ENCODE assay signal across 8 mouse cellular contexts in the genomic region with DNA sequence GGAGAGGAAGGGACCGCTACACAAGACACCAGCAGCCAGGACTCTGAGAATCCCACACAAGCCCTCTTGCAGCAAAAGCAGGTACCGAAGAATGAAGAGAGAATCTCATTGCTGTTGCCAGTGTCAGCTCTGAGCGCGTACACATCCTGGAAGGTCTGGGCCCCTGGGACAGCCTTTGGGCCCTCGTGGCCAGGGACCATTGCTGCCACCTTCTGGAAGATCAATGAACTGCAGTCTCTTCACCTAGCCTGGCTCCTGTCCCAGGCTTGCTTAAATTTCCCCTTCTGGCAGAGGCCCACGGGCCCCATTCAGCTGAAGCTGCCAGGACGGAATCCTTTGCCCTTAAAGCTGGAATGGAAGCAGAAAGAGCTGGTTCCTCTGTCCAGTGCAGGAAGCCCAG. TPM values are rescaled to one million over a fixed set of nuclear protein-coding genes. Genes with fewer than 3 reads are reported as not detected.
DNase-seq lines count a peak whose midpoint lies in the region; ATAC-seq and TF ChIP-seq lines count a peak whose summit lies in the region.

No protein-coding gene starts in this region.

- peak; percentile 71; the same call in 1 of the 2 replicates for ATAC-seq in kidney, embryonic 15.5 days (replicated peaks; ENCODE audit: low FRiP score)
- ATAC-seq in inflammation-experienced regulatory T-cells, adult 6 months = no peak

- intact Hi-C loops in heart, adult 2 months (cut with DNase I) = loop anchor here (1.0 kb wide), 1 partner anchor 41 kb away; no protein-coding TSS in a partner anchor

- no peaks in the 10 kb centered on the region for H3K79me2 ChIP-seq in CH12.LX (replicated peaks; ENCODE audit: control insufficient read depth, extremely low read depth, insufficient read depth, poor library complexity, severe bottlenecking)
- H3K79me2 ChIP-seq in heart, adult 2 months (replicated peaks; ENCODE audit: control insufficient read depth, insufficient read depth, low read length) = 0 out of 2 replicates have a peak, but pooled peaks cover 1% of the 10 kb centered on the region

- peak; percentile 84 for DNase-seq in CH12.LX (ENCODE audit: extremely low read depth)
- DNase-seq in T-cell, adult 2 months (ENCODE audit: low spot score) = peak; percentile 65
- DNase-seq in embryo, embryonic 10.5 days (ENCODE audit: low spot score) = peak; percentile 89
- DNase-seq in heart, adult 2 months = peak; percentile 79 to 81
- DNase-seq in lung, adult 18-20 months = peak; percentile 71 to 80
- DNase-seq in retina, postnatal 1 day = peak; percentile 77

- no peak for TF ChIP-seq POLR2A in CH12.LX (IDR thresholded peaks at IDR 0.05; ENCODE audit: low read depth, low read length)
- TF ChIP-seq POLR2A in heart, adult 2 months (IDR thresholded peaks at IDR 0.05; ENCODE audit: insufficient read depth, low read depth, low read length) = no peak

- no peak overlapping the region for H3K4me3 ChIP-seq in CH12.LX (replicated peaks in 1 of 3; ENCODE audit: low read depth in 2 of 3, low read length in 2 of 3, poor library complexity in 1 of 3)
- no peak overlapping the region for H3K4me3 ChIP-seq in heart, adult 2 months
- H3K4me3 ChIP-seq in kidney, embryonic 15.5 days (replicated peaks) = no peak overlapping the region

- no peaks in the 10 kb centered on the region for H3K9me3 ChIP-seq in CH12.LX (replicated peaks; ENCODE audit: low read length)
- H3K9me3 ChIP-seq in kidney, embryonic 15.5 days (replicated peaks) = no peaks in the 10 kb centered on the region

- no peaks in the 10 kb centered on the region for H3K36me3 ChIP-seq in CH12.LX (replicated peaks in 1 of 2; ENCODE audit: control insufficient read depth in 1 of 2, insufficient read depth in 1 of 2, low read length in 1 of 2)
- no peaks in the 10 kb centered on the region for H3K36me3 ChIP-seq in heart, adult 2 months (ENCODE audit: control insufficient read depth, insufficient read depth, low read length)
- peaks cover 67% of the 10 kb centered on the region for H3K36me3 ChIP-seq in kidney, embryonic 15.5 days

- no peak overlapping the region for H3K9ac ChIP-seq in CH12.LX (ENCODE audit: insufficient read depth, low read depth)
- no peak overlapping the region for H3K9ac ChIP-seq in heart, adult 2 months (ENCODE audit: low read depth, low read length)
- H3K9ac ChIP-seq in kidney, embryonic 15.5 days = no peak overlapping the region

- peak; percentile 77 to 93; a peak in 3 of 4 replicates for TF ChIP-seq CTCF in CH12.LX (conservative IDR thresholded peaks at IDR 0.05 in 1 of 2, IDR thresholded peaks at IDR 0.05 in 1 of 2; ENCODE audit: low read depth in 2 of 2, low read length in 2 of 2)
- TF ChIP-seq CTCF in heart, adult 2 months (IDR thresholded peaks at IDR 0.05) = peak; percentile 99

- in situ Hi-C loops in CH12.LX (cut with MboI; ENCODE audit: low pct_ligation_motif_present, low pct_unique_long_range_greater_than_20kb, low sequenced_read_pairs) = loop anchor here (5.0 kb wide), 1 partner anchor 41 kb away; a partner anchor contains a TSS

- TF ChIP-seq EP300 in CH12.LX (IDR thresholded peaks at IDR 0.05; ENCODE audit: low read length) = no peak
- TF ChIP-seq EP300 in heart, adult 2 months (IDR thresholded peaks at IDR 0.05; ENCODE audit: insufficient read depth, low read depth, low read length) = peak; percentile 85

- H3K27me3 ChIP-seq in CH12.LX (replicated peaks) = peaks cover 17% of the 10 kb centered on the region
- H3K27me3 ChIP-seq in heart, adult 2 months (ENCODE audit: control insufficient read depth, insufficient read depth, low read length) = no peaks in the 10 kb centered on the region
- H3K27me3 ChIP-seq in kidney, embryonic 15.5 days = no peaks in the 10 kb centered on the region

- dilution Hi-C loops in CH12.LX (cut with MboI; ENCODE audit: extremely low pct_ligation_motif_present, extremely low pct_unique_long_range_greater_than_20kb, low sequenced_read_pairs) = no loop called here

- no peak overlapping the region for H3K27ac ChIP-seq in CH12.LX (ENCODE audit: insufficient read depth, low read depth)
- H3K27ac ChIP-seq in heart, adult 2 months = no peak overlapping the region
- H3K27ac ChIP-seq in kidney, embryonic 15.5 days = 0 out of 2 replicates have a peak overlapping the region, but pooled peaks have one; percentile 37

- H3K4me2 ChIP-seq in CH12.LX (ENCODE audit: insufficient read depth, low read depth, poor library complexity, severe bottlenecking) = no peak overlapping the region
- no peak overlapping the region for H3K4me2 ChIP-seq in kidney, embryonic 15.5 days

- 18% methylated on average over 7 of the region's 7 CpGs for WGBS in heart, adult 2 months
- 27% methylated on average over 7 of the region's 7 CpGs for WGBS in kidney, embryonic 15.5 days

- peaks cover 10 to 21% of the 10 kb centered on the region in 2 experiments for H3K4me1 ChIP-seq in CH12.LX (ENCODE audit: control insufficient read depth in 1 of 2, insufficient read depth in 2 of 2)
- no peaks in the 10 kb centered on the region for H3K4me1 ChIP-seq in heart, adult 2 months (ENCODE audit: control insufficient read depth, insufficient read depth, low read length)
- H3K4me1 ChIP-seq in kidney, embryonic 15.5 days = peaks cover 36% of the 10 kb centered on the region

- TF ChIP-seq RAD21 in CH12.LX (IDR thresholded peaks at IDR 0.05; ENCODE audit: low read depth, low read length) = peak; percentile 84

TF ChIP-seq in CH12.LX, 34 proteins besides CTCF, POLR2A, EP300 and RAD21:
- peak; percentile 23; the same call in 1 of the 2 replicates for TF ChIP-seq MEF2A (IDR thresholded peaks at IDR 0.05; ENCODE audit: borderline replicate concordance, low read depth, low read length)
- peak; percentile 59; the same call in 1 of the 2 replicates for TF ChIP-seq MAX (IDR thresholded peaks at IDR 0.05; ENCODE audit: low read length)
- TF ChIP-seq IRF4 (IDR thresholded peaks at IDR 0.05; ENCODE audit: low read depth, low read length) = peak; percentile 49; the same call in 1 of the 2 replicates
- TF ChIP-seq MYC (IDR thresholded peaks at IDR 0.05; ENCODE audit: low read depth, low read length) = peak; percentile 84
- peak; percentile 87 for TF ChIP-seq SMC3 (IDR thresholded peaks at IDR 0.05; ENCODE audit: low read depth, low read length)
- TF ChIP-seq ZKSCAN1 (IDR thresholded peaks at IDR 0.05; ENCODE audit: borderline replicate concordance, low read depth, low read length) = no peak
- no peak for TF ChIP-seq CHD1 (IDR thresholded peaks at IDR 0.05; ENCODE audit: low read depth, low read length)
- peak; percentile 18; the same call in 1 of the 2 replicates for TF ChIP-seq NELFE (IDR thresholded peaks at IDR 0.05; ENCODE audit: low read depth, low read length)
- peak; percentile 36 for TF ChIP-seq ELF1 (IDR thresholded peaks at IDR 0.05; ENCODE audit: low read depth, low read length)
- no peak for TF ChIP-seq ZC3H11A (IDR thresholded peaks at IDR 0.05; ENCODE audit: low read depth, low read length)
TF ChIP-seq in CH12.LX: peak in this region for 7.

RNA-seq across cellular contexts. Expression of a gene that starts 10.0 kb away (rescaled TPM):
- total RNA-seq in CH12.LX (2012; rRNA removed) = under 0.01 and 0.04 TPM in 2 replicates
- total RNA-seq in CH12.LX (2014; rRNA removed) = not detected in 2 replicates
- polyA plus RNA-seq in CH12.LX (2012; ENCODE audit: insufficient read length, low read depth) = 0.04 and 0.10 TPM in 2 replicates
- total RNA-seq in heart, adult 2 months (2021) = 1 to 10 TPM; 6.2 to 6.8 TPM
- 3.5 and 3.8 TPM in 2 replicates for polyA plus RNA-seq in heart, adult 2 months (2012; rRNA removed)
- 20.7 and 22.4 TPM in 2 replicates for polyA plus RNA-seq in kidney, embryonic 15.5 days (2015; fragmentation: Nextera tagmentation; extraction: Ambion mirVana)
- under 1 TPM in 1 of 3 experiments, not detected in 2; 0.04 TPM for polyA plus RNA-seq in inflammation-experienced regulatory T-cells, adult 6 months (2017; shearing (Covaris generic))

RNA-seq across cellular contexts. Expression of a gene that starts 20.4 kb away (rescaled TPM):
- 0.08 and 0.17 TPM in 2 replicates for total RNA-seq in CH12.LX (2012; rRNA removed)
- total RNA-seq in CH12.LX (2014; rRNA removed) = 0.14 and 0.26 TPM in 2 replicates
- 0.14 and 0.24 TPM in 2 replicates for polyA plus RNA-seq in CH12.LX (2012; ENCODE audit: insufficient read length, low read depth)
- total RNA-seq in heart, adult 2 months (2021) = under 1 TPM in 1 of 2 experiments, not detected in 1; 0.18 TPM
- 0.06 TPM in 2 replicates for polyA plus RNA-seq in heart, adult 2 months (2012; rRNA removed)
- polyA plus RNA-seq in kidney, embryonic 15.5 days (2015; fragmentation: Nextera tagmentation; extraction: Ambion mirVana) = 0.33 and 0.65 TPM in 2 replicates
- polyA plus RNA-seq in inflammation-experienced regulatory T-cells, adult 6 months (2017; shearing (Covaris generic)) = under 1 TPM in 1 of 3 experiments, not detected in 2; 0.11 TPM

RNA-seq across cellular contexts. Expression of a gene that starts 21.0 kb away (rescaled TPM):
- 32.8 and 50.6 TPM in 2 replicates for total RNA-seq in CH12.LX (2012; rRNA removed)
- 31.1 and 35.8 TPM in 2 replicates for total RNA-seq in CH12.LX (2014; rRNA removed)
- 29.8 and 31.8 TPM in 2 replicates for polyA plus RNA-seq in CH12.LX (2012; ENCODE audit: insufficient read length, low read depth)
- 10 to 100 TPM in 1 of 2 experiments, 1 to 10 TPM in 1; 8.8 to 11.6 TPM for total RNA-seq in heart, adult 2 months (2021)
- 9.3 and 13.3 TPM in 2 replicates for polyA plus RNA-seq in heart, adult 2 months (2012; rRNA removed)
- 18.0 and 19.5 TPM in 2 replicates for polyA plus RNA-seq in kidney, embryonic 15.5 days (2015; fragmentation: Nextera tagmentation; extraction: Ambion mirVana)
- polyA plus RNA-seq in inflammation-experienced regulatory T-cells, adult 6 months (2017; shearing (Covaris generic)) = 10 to 100 TPM; 10.5 to 13.1 (median 12.8) TPM

RNA-seq across cellular contexts. Expression of a gene that starts 36.3 kb away (rescaled TPM):
- total RNA-seq in CH12.LX (2012; rRNA removed) (66.7 and 77.6 TPM in 2 replicates), CH12.LX (2014; rRNA removed) (61.4 and 66.0 TPM in 2 replicates)
- polyA plus RNA-seq in CH12.LX (2012; ENCODE audit: insufficient read length, low read depth) = 73.2 and 90.8 TPM in 2 replicates
- 100 to 1,000 TPM; 112 to 127 TPM for total RNA-seq in heart, adult 2 months (2021)
- 142 and 156 TPM in 2 replicates for polyA plus RNA-seq in heart, adult 2 months (2012; rRNA removed)
- polyA plus RNA-seq in kidney, embryonic 15.5 days (2015; fragmentation: Nextera tagmentation; extraction: Ambion mirVana) = 56.6 and 63.8 TPM in 2 replicates
- polyA plus RNA-seq in inflammation-experienced regulatory T-cells, adult 6 months (2017; shearing (Covaris generic)) = 100 to 1,000 TPM in 1 of 3 experiments, 10 to 100 TPM in 2; 76.4 to 107 (median 93.3) TPM

RNA-seq across cellular contexts. Expression of a gene that starts 40.8 kb away (rescaled TPM):
- total RNA-seq in CH12.LX (2012; rRNA removed) (not detected in 2 replicates), CH12.LX (2014; rRNA removed) (not detected in 2 replicates)
- not detected in 2 replicates for polyA plus RNA-seq in CH12.LX (2012; ENCODE audit: insufficient read length, low read depth)
- total RNA-seq in heart, adult 2 months (2021) = 1 to 10 TPM; 3.6 to 5.1 TPM
- polyA plus RNA-seq in heart, adult 2 months (2012; rRNA removed) = 6.0 and 7.3 TPM in 2 replicates
- 32.2 and 39.9 TPM in 2 replicates for polyA plus RNA-seq in kidney, embryonic 15.5 days (2015; fragmentation: Nextera tagmentation; extraction: Ambion mirVana)
- not detected for polyA plus RNA-seq in inflammation-experienced regulatory T-cells, adult 6 months (2017; shearing (Covaris generic))
